Mouse (Mus musculus) hindbrain, embryonic 16.5 days (tissue): ENCODE measurements around the gene Ifna6. TPM values are rescaled to one million over a fixed set of nuclear protein-coding genes. Genes with fewer than 3 reads are reported as not detected.
A peak's percentile ranks its signal among the peaks of the same experiment; 100 is the strongest.

Experiments used
- ATAC-seq: fragments of 200-750 bp; cut with Nextera tagmentation; 2 replicates; pipeline ENCODE4 v1.8.0; 2017; ENCODE audit warnings: moderate TSS enrichment, moderate library complexity
- H3K27ac ChIP-seq: fragments of 300-500 bp; sonication (generic); 2 replicates; pipeline ENCODE4 v1.5.1; 2014; ENCODE audit warnings: low read depth, mild to moderate bottlenecking, control low read depth, low read length, moderate library complexity
- H3K27me3 ChIP-seq: fragments of 300-500 bp; sonication (generic); replicated peaks from 2 replicates; pipeline ENCODE4 v1.6.1; 2014; ENCODE audit warnings: low read length; ENCODE audit not compliant: control insufficient read depth, insufficient read depth
- H3K36me3 ChIP-seq: fragments of 300-500 bp; sonication (generic); 2 replicates; pipeline ENCODE4 v1.6.1; 2014; ENCODE audit warnings: mild to moderate bottlenecking, low read length, moderate library complexity, mixed read lengths; ENCODE audit not compliant: control insufficient read depth, insufficient read depth
- H3K4me1 ChIP-seq: fragments of 300-500 bp; sonication (generic); 2 replicates; pipeline ENCODE4 v1.6.1; 2014; ENCODE audit warnings: low read depth, low read length; ENCODE audit not compliant: control insufficient read depth, insufficient read depth
- H3K4me2 ChIP-seq: fragments of 300-500 bp; sonication (generic); 2 replicates; pipeline ENCODE4 v1.6.1; 2014; ENCODE audit warnings: mild to moderate bottlenecking, low read length, control low read depth, moderate library complexity
- H3K4me3 ChIP-seq: fragments of 300-500 bp; sonication (generic); 2 replicates; pipeline ENCODE4 v1.5.1; 2014; ENCODE audit warnings: mild to moderate bottlenecking, low read length, control low read depth, moderate library complexity
- H3K9ac ChIP-seq: fragments of 300-500 bp; sonication (generic); 2 replicates; pipeline ENCODE4 v1.6.1; 2014; ENCODE audit warnings: low read depth, mild to moderate bottlenecking, control low read depth, low read length, moderate library complexity
- H3K9me3 ChIP-seq: fragments of 300-500 bp; sonication (generic); 2 replicates; pipeline ENCODE4 v1.6.1; 2014; ENCODE audit warnings: mild to moderate bottlenecking, low read length, moderate library complexity; ENCODE audit not compliant: control insufficient read depth
- WGBS: fragments of 180-500 bp; shearing (Covaris S2); extraction: QIAGEN DNeasy Blood & Tissue Kit; methylation state at CpG from one replicate; pipeline ENCODE4 v1.1.7; 2014; 5-methylcytosine and 5-hydroxymethylcytosine counted together
- polyA plus RNA-seq: library from polyadenylated mRNA; unstranded; fragments of >200 nt; fragmentation: Nextera tagmentation; extraction: Ambion mirVana; gene quantifications from 2 replicates; pipeline ENCODE4 v1.2.1, GENCODE M21; 2015

The Ifna6 gene
- polyA plus RNA-seq, 1 experiment from 2014 or later, result not detected

DNA sequence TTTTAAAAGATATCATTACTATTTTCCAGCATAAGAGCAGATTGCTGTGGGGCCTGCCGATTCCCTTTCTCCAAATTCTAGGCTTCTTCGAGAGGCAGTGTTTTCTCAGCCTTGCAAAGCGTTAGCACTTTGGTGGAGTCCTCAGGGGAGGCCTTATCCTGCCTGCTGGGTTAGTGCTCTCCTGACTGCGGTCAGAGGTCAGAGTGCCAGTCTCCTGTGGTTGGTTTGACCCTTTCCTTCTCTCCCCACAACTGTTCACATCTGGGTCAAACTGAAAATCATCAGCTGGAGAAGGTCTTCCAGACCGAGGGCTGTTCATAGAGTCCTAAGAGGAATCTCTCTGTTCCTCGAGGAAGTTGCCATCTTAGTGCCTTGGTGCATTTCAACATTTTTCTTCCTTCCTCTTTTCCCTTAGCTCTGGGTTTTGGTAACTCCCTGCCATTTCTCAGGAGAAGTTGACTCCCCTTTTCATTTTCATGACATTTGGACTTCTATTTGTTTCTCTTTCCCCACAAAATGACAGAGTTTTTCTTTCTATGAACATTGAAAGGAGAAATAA is 37.9 kb downstream of the Ifna6 start:
- no peaks in the 10 kb centered on the region for H3K36me3 ChIP-seq
- WGBS, result 60% methylated on average over 6 of the region's 6 CpGs
- H3K27me3 ChIP-seq, result no peaks in the 10 kb centered on the region; the same call in 1 of the 2 replicates
- H3K4me3 ChIP-seq, result no peak overlapping the region
- H3K9me3 ChIP-seq, result no peaks in the 10 kb centered on the region
- H3K27ac ChIP-seq, result no peak overlapping the region
- peaks cover 2% of the 10 kb centered on the region for H3K4me1 ChIP-seq
- H3K9ac ChIP-seq, result no peak overlapping the region
- no peak for ATAC-seq
- no peak overlapping the region for H3K4me2 ChIP-seq

DNA sequence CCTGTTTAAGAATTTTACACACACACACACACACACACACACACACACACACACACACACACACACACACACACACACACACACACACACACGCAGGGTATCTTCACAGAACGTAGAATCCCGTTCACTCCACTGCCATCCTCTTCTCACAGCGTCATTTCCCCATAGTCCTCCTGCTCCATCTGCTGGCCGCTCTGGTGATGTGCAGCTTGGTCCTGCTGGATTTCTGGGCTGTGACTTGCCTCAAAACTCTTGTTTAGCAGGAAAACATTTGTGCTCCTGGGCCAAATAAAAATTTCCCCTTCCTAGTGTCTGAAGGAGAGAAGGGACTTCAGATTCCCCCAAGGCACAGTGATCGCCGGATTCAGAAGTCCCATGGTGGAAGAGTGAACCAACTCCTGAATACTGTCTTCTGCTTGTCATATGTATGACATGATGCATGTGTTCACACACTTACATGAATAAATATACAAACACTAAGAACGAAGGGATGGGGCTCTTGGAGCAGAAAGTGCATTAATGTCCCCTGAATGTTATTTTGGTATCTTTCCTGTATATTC is 40.2 kb downstream of the Ifna6 start:
- peak; percentile 80 for ATAC-seq
- Histone ChIP-seq H3K4me2 (peak overlapping the region; percentile 94), H3K36me3 (no peaks in the 10 kb centered on the region), H3K27ac (no peak overlapping the region), H3K27me3 (no peaks in the 10 kb centered on the region; the same call in 1 of the 2 replicates), H3K4me1 (peaks cover 2% of the 10 kb centered on the region), H3K4me3 (peak overlapping the region; percentile 52), H3K9ac (peak overlapping the region; percentile 53; the same call in 1 of the 2 replicates), H3K9me3 (no peaks in the 10 kb centered on the region)
- 1% methylated on average over 8 of the region's 8 CpGs for WGBS

GRCm38 (mm10) chr4:88867926-88868911 is 41.0 kb downstream of the Ifna6 start:
- H3K9ac ChIP-seq, result peak overlapping the region; percentile 53
- H3K4me1 ChIP-seq, result peaks cover 2% of the 10 kb centered on the region
- peak; percentile 74 for ATAC-seq
- H3K27ac ChIP-seq, result no peak overlapping the region
- no peaks in the 10 kb centered on the region; the same call in 1 of the 2 replicates for H3K27me3 ChIP-seq
- no peaks in the 10 kb centered on the region for H3K9me3 ChIP-seq
- no peaks in the 10 kb centered on the region for H3K36me3 ChIP-seq
- WGBS, result 7% methylated on average over 31 of the region's 31 CpGs
- peak overlapping the region; percentile 94 for H3K4me2 ChIP-seq
- H3K4me3 ChIP-seq, result peak overlapping the region; percentile 52

GRCm38 (mm10) chr4:88872691-88873090 is 45.5 kb downstream of the Ifna6 start:
- H3K36me3 ChIP-seq, result no peaks in the 10 kb centered on the region
- WGBS, result 0% methylated on average over 2 of the region's 2 CpGs
- no peak overlapping the region for H3K9ac ChIP-seq
- H3K4me1 ChIP-seq, result no peaks in the 10 kb centered on the region; the same call in 1 of the 2 replicates
- no peak overlapping the region for H3K27ac ChIP-seq
- no peak overlapping the region for H3K4me3 ChIP-seq
- H3K9me3 ChIP-seq, result no peaks in the 10 kb centered on the region
- ATAC-seq, result no peak
- no peak overlapping the region for H3K4me2 ChIP-seq
- no peaks in the 10 kb centered on the region; the same call in 1 of the 2 replicates for H3K27me3 ChIP-seq

- no peak for ATAC-seq
- no peaks in the 10 kb centered on the region for H3K36me3 ChIP-seq
- no peaks in the 10 kb centered on the region for H3K4me1 ChIP-seq
- no peaks in the 10 kb centered on the region; the same call in 1 of the 2 replicates for H3K27me3 ChIP-seq
- H3K27ac ChIP-seq, result no peak overlapping the region
- H3K9me3 ChIP-seq, result no peaks in the 10 kb centered on the region
- WGBS, result 63% methylated on average over 4 of the region's 4 CpGs
- no peak overlapping the region for H3K9ac ChIP-seq
- H3K4me2 ChIP-seq, result no peak overlapping the region
- no peak overlapping the region for H3K4me3 ChIP-seq
These were observed 48.3 kb downstream of the Ifna6 start for GRCm38 (mm10) chr4:88875435-88876095.

- no peak for ATAC-seq
- no peak overlapping the region for H3K4me2 ChIP-seq
- 82% methylated on average over 4 of the region's 4 CpGs for WGBS
- H3K36me3 ChIP-seq, result no peaks in the 10 kb centered on the region
- H3K4me3 ChIP-seq, result no peak overlapping the region
- no peaks in the 10 kb centered on the region for H3K4me1 ChIP-seq
- H3K9me3 ChIP-seq, result no peaks in the 10 kb centered on the region
- H3K9ac ChIP-seq, result no peak overlapping the region
- no peak overlapping the region for H3K27ac ChIP-seq
- H3K27me3 ChIP-seq, result no peaks in the 10 kb centered on the region
These were observed 49.3 kb downstream of the Ifna6 start for GRCm38 (mm10) chr4:88876520-88876919.

Other genes starting within 250 kb of the Ifna6 start
- not detected in 2 replicates for gene Ifna9, start 235.0 kb upstream of the Ifna6 start, polyA plus RNA-seq
- not detected in 2 replicates for gene Ifna12, start 224.0 kb upstream of the Ifna6 start, polyA plus RNA-seq
- not detected in 2 replicates for gene C87499, start 193.0 kb upstream of the Ifna6 start, polyA plus RNA-seq
- not detected in 2 replicates for gene Ifna13, start 183.0 kb upstream of the Ifna6 start, polyA plus RNA-seq
- not detected in 2 replicates for gene Ifna16, start 150.5 kb upstream of the Ifna6 start, polyA plus RNA-seq
- gene Ifna2, start 143.5 kb upstream of the Ifna6 start, polyA plus RNA-seq, result not detected in 2 replicates
- gene Ifnab, start 136.1 kb upstream of the Ifna6 start, polyA plus RNA-seq, result not detected in 2 replicates
- gene Gm26566, start 105.6 kb upstream of the Ifna6 start, polyA plus RNA-seq, result 1.3 and 1.5 TPM in 2 replicates
- 90.3 and 104 TPM in 2 replicates for gene Klhl9, start 105.0 kb upstream of the Ifna6 start, polyA plus RNA-seq
- gene Gm13271, start 72.5 kb upstream of the Ifna6 start, polyA plus RNA-seq, result not detected in 2 replicates
- gene Gm13283, start 67.3 kb upstream of the Ifna6 start, polyA plus RNA-seq, result not detected in 2 replicates
- not detected in 2 replicates for gene Gm13290, start 53.6 kb upstream of the Ifna6 start, polyA plus RNA-seq
- not detected in 2 replicates for gene Gm13289, start 50.5 kb upstream of the Ifna6 start, polyA plus RNA-seq
- gene Gm13272, start 47.6 kb upstream of the Ifna6 start, polyA plus RNA-seq, result not detected in 2 replicates
- gene Ifnz, start 45.3 kb upstream of the Ifna6 start, polyA plus RNA-seq, result not detected in 2 replicates
- gene Gm13276, start 41.7 kb upstream of the Ifna6 start, polyA plus RNA-seq, result not detected in 2 replicates
- gene Gm13277, start 38.8 kb upstream of the Ifna6 start, polyA plus RNA-seq, result not detected in 2 replicates
- not detected in 2 replicates for gene Gm13278, start 35.9 kb upstream of the Ifna6 start, polyA plus RNA-seq
- gene Gm13275, start 32.9 kb upstream of the Ifna6 start, polyA plus RNA-seq, result not detected in 2 replicates
- gene Gm13279, start 30.0 kb upstream of the Ifna6 start, polyA plus RNA-seq, result not detected in 2 replicates
- gene Gm13285, start 27.8 kb upstream of the Ifna6 start, polyA plus RNA-seq, result 0.21 TPM in 1 of 2 replicates, not detected in the other
- not detected in 2 replicates for gene Gm13287, start 24.2 kb upstream of the Ifna6 start, polyA plus RNA-seq
- gene Gm13288, start 21.9 kb upstream of the Ifna6 start, polyA plus RNA-seq, result not detected in 2 replicates
- not detected in 2 replicates for gene Ifna7, start 11.2 kb upstream of the Ifna6 start, polyA plus RNA-seq
- gene Ifna11, start 7.5 kb upstream of the Ifna6 start, polyA plus RNA-seq, result not detected in 2 replicates
- gene Ifna5, start 8.1 kb downstream of the Ifna6 start, polyA plus RNA-seq, result not detected in 2 replicates
- gene Ifna4, start 14.4 kb downstream of the Ifna6 start, polyA plus RNA-seq, result not detected in 2 replicates
- not detected in 2 replicates for gene Ifna1, start 22.7 kb downstream of the Ifna6 start, polyA plus RNA-seq
- not detected in 2 replicates for gene Ifne, start 52.8 kb downstream of the Ifna6 start, polyA plus RNA-seq